Mouse (Mus musculus) activated CD4-positive, CD25-positive, alpha-beta regulatory T cell (primary cell): ENCODE measurements around the gene C1qtnf4. TPM values are rescaled to one million over a fixed set of nuclear protein-coding genes. Genes with fewer than 3 reads are reported as not detected.

Source experiments
- polyA plus RNA-seq, 2 experiments: library from polyadenylated mRNA; unstranded; fragments of 100-300 nt; shearing (Covaris generic); gene quantifications; one replicate each; pipeline ENCODE4 v1.2.1; 2017

C1qtnf4 gene
- polyA plus RNA-seq = 1 to 10 TPM; 3.7 to 6.9 TPM

GRCm38 (mm10) chr2:90885218-90886041 lies at the start of gene C1qtnf4:
C1qtnf4 (plus strand) TSS chr2:90885860.

GRCm38 (mm10) chr2:90846955-90847680 lies 38.5 kb upstream of the C1qtnf4 start, which contains the start of gene Mtch2:
Mtch2 (plus strand) TSS chr2:90847155.

GRCm38 (mm10) chr2:90904076-90904855 lies 18.6 kb downstream of the C1qtnf4 start, which contains the start of the genes Kbtbd4 and Ndufs3:
Kbtbd4 (plus strand) TSS chr2:90904740.
Ndufs3 (minus strand) TSS chr2:90904827.

Other genes starting within 250 kb of the C1qtnf4 start
- gene Nup160, start 208.6 kb upstream of the C1qtnf4 start, polyA plus RNA-seq = 10 to 100 TPM; 23.6 to 36.4 TPM
- gene Fnbp4, start 140.5 kb upstream of the C1qtnf4 start, polyA plus RNA-seq = 100 to 1,000 TPM; 168 to 202 TPM
- gene Agbl2, start 103.1 kb upstream of the C1qtnf4 start, polyA plus RNA-seq = under 1 TPM in 1 of 2 experiments, not detected in 1; 0.05 TPM
- gene Mtch2, start 38.7 kb upstream of the C1qtnf4 start, polyA plus RNA-seq = 100 to 1,000 TPM; 133 to 138 TPM
- gene Kbtbd4, start 18.9 kb downstream of the C1qtnf4 start, polyA plus RNA-seq = 10 to 100 TPM; 37.8 to 42.8 TPM
- gene Ndufs3, start 19.0 kb downstream of the C1qtnf4 start, polyA plus RNA-seq = 100 to 1,000 TPM; 140 to 182 TPM
- gene Celf1, start 54.5 kb downstream of the C1qtnf4 start, polyA plus RNA-seq = 100 to 1,000 TPM in 1 of 2 experiments, 10 to 100 TPM in 1; 91.9 to 107 TPM
- 10 to 100 TPM in 1 of 2 experiments, 1 to 10 TPM in 1; 3.4 to 17.6 TPM for gene Rapsn, start 149.8 kb downstream of the C1qtnf4 start, polyA plus RNA-seq
- gene Psmc3, start 168.1 kb downstream of the C1qtnf4 start, polyA plus RNA-seq = 100 to 1,000 TPM; 283 to 308 TPM
- 10 to 100 TPM; 24.0 to 35.7 TPM for gene Slc39a13, start 184.6 kb downstream of the C1qtnf4 start, polyA plus RNA-seq
- 1 to 10 TPM; 2.5 to 7.1 TPM for gene Spi1, start 196.5 kb downstream of the C1qtnf4 start, polyA plus RNA-seq
- gene Mybpc3, start 232.3 kb downstream of the C1qtnf4 start, polyA plus RNA-seq = under 1 TPM; 0.05 to 0.12 TPM